Mouse (Mus musculus): Measurements from ENCODE around the gene Cops8.
A peak's percentile ranks its signal among the peaks of the same experiment; 100 is the strongest.

Gene Cops8

DNA sequence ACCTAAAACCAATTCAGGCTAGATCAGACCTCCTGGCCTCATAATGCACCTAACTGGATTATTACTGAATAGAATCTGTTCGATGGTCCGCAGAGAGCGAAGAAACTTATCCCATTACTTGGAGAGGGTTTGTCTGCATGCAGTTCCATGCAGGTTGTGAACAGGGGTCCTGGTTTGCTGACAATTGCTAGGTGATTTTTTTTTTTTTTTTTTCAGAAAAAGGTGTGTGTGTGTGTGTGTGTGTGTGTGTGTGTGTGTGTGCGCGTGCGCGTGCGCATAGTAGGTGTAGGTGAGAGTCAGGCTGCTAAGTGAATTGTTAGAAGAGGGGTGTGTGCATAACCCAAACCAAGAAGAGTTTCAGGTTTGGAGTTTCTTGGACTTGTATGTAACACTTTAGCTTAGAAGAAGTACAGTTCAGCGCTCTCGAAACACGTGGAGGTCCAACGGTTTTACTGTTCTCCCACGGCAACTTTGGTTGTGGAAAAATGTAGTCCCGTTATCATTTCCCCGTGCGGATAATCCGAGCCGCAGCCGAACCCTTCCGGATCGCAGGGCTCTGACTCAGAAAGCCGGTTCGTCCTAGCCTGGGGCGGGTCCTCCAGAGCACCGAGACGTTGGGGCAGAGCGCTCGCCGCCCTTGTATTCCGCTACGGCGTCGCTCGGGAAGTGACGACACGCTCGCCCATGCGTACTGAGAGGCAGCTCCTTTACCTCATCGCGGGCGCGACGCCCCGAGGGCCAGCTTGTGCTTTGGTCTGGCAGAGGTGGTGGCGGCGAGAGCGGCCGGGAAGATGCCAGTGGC lies at the start of gene Cops8:
Gene Cops8, plus strand, starts transcription at position 223 of the 802 bp plus-strand sequence.
- DNase-seq (ENCODE audit: low read depth), result peak; percentile 97

DNA sequence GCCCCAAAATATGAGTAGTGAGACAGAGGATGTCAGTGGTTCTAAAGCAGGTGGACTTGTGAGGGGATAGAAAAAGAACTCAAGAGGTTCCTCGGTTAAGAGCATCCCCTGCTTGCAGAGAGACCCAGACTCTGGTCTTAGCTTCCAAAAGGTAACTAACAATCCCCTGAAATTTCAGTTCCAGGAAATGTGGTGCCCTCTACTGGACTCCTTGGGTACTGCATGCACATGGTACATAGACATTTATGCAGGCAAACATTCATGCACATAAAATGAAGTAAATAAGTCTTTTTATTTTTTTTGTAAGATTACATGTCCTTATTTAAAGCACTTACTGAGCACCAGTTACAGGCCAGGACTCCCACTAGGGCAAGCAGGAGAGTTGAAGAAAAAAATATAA lies 45.6 kb upstream of the Cops8 start:
- peak; percentile 15 for DNase-seq (ENCODE audit: low read depth)

GRCm38 (mm10) chr1:90560942-90561726 lies 41.6 kb upstream of the Cops8 start:
- DNase-seq (ENCODE audit: low read depth), result no peak

DNA sequence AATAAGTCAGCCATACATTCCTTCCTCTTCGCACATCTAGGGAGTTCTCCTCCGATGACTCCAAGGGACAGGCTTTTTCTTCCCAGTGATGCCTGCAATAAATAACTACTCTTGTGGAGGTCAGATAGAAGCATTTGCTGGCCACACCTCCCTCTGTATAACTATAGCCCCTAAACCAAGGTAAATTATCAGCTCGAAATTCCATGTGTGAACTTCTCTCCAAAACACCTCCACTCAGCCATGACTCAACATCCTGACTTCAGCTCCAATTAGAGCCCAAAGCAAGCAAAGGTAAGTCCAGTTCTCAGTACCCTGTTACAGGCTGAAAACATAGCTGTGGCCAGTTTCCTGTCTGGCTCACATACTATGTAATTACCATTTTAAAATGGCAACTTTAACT lies 38.8 kb upstream of the Cops8 start:
- no peak for DNase-seq (ENCODE audit: low read depth)

DNA sequence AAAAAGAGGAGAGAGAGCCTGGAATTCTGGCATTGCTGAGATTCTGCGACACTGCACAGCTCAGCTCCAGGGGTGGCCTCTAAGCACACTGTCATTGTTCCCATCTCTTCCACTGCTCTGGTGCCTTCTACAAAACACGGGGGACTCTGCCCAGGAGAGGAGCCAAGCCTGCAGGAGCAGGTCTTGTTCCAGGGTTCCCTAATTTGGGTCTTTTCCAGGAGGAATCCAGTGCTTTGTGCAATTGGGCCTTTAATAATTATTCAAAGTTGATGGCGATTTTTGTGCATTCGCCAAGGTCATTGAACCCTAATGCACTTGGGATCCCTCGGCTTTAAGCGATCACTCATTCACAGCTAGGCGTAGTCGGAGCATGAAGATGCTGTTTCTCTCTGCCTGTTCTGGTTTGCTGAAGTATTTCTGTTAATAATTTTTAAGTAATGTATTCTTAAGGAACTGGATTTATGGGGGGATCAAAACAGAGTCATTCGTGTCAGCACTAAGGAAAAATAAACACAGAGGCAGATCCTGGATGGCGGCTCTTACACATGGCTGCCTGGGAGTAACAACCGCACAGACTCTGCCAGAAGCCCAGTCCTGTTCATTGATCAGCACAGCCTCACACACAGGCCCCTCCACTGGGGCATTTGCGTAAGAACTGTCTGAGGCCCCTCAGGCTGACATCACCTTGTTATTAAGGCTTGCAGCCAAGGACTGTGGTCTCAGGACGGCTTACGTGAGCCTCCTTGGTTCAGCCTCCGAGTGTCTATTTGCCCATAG lies 35.9 kb upstream of the Cops8 start:
- no peak for DNase-seq (ENCODE audit: low read depth)

- no peak for DNase-seq (ENCODE audit: low read depth)
Observed at GRCm38 (mm10) chr1:90573831-90574230, 28.9 kb upstream of the Cops8 start.

DNA sequence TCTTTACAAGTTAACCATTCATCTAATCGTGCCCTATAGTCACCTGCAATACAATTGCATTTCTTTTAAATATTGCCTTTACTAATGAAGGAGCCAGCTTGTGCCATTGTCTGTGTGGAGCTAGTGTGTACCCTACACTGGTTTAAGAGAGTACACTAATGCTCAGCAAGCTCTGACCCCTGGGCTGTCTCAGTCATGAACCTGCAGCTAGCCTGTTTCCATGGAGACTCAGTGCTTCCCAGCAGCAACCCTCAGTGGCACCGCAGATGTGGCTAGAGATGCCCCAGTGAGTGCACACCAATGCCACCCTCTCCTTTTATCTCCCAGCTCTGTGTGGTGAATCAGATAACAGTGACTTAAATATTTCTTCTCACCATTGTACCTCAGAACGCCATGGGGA lies 27.9 kb upstream of the Cops8 start:
- DNase-seq (ENCODE audit: low read depth), result no peak

DNA sequence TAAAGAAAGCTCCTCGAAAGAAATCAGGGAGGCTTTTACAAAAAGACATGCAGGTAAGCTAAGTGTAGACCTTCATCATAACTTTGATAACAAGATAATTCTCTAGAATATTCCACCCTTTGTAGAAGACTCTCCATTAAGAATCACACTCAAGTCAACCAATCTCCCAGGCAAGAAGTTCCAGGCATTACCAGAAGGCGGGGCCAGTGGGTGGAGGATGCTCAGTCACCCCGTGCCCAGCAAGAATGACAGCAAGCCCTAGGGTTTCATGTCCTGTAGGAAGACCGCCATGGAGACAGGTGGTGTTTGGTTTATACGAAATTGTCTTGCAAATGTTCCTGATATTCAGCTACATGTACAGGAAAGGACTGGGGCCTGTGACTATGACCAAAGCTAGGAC lies 25.4 kb upstream of the Cops8 start:
- no peak for DNase-seq (ENCODE audit: low read depth)

DNA sequence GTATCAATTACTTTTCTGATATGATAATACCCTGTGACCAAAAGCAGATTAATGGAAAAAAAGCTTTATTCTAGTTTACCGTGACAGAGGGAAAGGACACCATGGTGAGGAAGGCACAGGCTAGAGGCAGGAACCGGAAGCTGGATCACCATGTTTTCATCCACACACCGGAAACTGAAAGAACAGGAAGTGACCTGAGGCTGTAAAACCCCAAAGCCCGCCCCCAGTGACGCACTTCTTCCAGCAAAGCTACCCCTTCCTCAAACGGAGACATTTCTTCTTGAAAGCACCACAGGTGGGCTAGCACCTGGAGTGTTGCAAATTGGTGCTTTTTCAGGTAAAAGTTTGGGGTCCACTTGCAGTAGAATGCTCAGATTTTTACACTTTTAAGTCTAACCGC lies 20.1 kb upstream of the Cops8 start:
- no peak for DNase-seq (ENCODE audit: low read depth)

- peak; percentile 42 for DNase-seq (ENCODE audit: low read depth)
Observed at GRCm38 (mm10) chr1:90588021-90588734, 14.6 kb upstream of the Cops8 start.

- DNase-seq (ENCODE audit: low read depth), result peak; percentile 43
Observed at GRCm38 (mm10) chr1:90590797-90591196, 12.0 kb upstream of the Cops8 start.

- DNase-seq (ENCODE audit: low read depth), result peak; percentile 72
Observed at GRCm38 (mm10) chr1:90592784-90593183, 10.0 kb upstream of the Cops8 start.

GRCm38 (mm10) chr1:90599226-90599625 lies 3.6 kb upstream of the Cops8 start:
- DNase-seq (ENCODE audit: low read depth), result no peak

GRCm38 (mm10) chr1:90601096-90601495 lies 1.7 kb upstream of the Cops8 start:
- no peak for DNase-seq (ENCODE audit: low read depth)

DNA sequence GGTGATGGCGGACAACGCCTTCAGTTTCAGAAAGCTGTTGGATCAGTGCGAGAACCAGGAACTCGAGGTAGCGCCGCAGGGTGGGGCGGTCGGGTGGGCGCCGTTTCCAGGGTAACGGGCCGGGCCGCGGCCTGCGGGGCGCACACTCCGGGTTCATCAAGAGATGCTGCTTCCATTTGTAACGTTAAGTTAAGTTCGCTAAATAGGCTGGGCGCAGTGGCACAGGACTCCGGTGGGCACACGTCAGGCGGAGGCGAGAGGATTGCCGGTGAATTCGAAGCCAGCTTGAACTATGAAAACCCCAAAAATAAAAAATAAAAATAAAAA lies 743 bp downstream of the Cops8 start:
- no peak for DNase-seq (ENCODE audit: low read depth)

- DNase-seq (ENCODE audit: low read depth), result no peak
Observed at GRCm38 (mm10) chr1:90609363-90609762, 6.6 kb downstream of the Cops8 start.

GRCm38 (mm10) chr1:90617258-90617657 lies 14.5 kb downstream of the Cops8 start:
- DNase-seq (ENCODE audit: low read depth), result no peak

DNA sequence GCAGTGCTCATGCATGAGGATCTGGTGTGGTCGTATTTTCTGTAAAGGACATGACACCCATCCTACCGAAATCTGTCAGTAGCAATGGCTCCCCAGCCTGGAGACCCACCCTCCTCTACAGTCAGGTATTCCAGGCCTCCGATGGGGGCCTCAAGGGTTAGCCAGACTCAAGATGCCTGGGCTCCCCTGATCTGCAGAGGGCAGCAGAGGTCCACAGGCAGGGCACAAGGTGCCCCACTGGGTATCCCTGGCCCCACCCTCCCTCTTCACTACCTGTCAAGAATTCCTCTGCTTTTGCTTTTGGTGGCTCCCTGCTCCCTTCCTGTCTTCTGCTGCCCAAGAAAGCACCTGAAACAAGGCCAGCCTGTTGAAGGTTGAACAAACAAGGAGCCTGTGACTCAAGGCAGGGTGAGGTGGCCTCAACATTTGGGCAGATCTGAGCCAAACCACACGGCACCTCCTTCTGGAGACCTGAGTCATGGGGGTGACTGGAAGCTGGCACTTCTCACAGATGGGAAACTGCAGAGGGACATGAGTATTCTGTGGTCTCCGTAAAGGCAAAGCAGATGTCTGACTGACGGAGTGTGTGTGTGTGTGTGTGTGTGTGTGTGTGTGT lies 30.7 kb downstream of the Cops8 start:
- no peak for DNase-seq (ENCODE audit: low read depth)

- DNase-seq (ENCODE audit: low read depth), result no peak
Observed at GRCm38 (mm10) chr1:90634205-90634745, 31.5 kb downstream of the Cops8 start.

GRCm38 (mm10) chr1:90638335-90638734 lies 35.6 kb downstream of the Cops8 start:
- DNase-seq (ENCODE audit: low read depth), result no peak

- peak; percentile 62 for DNase-seq (ENCODE audit: low read depth)
Observed at GRCm38 (mm10) chr1:90650781-90651437, 48.1 kb downstream of the Cops8 start.
